Mouse (Mus musculus): ENCODE data around the gene M1ap.

The M1ap gene

GRCm38 (mm10) chr6:83070247-83070310 is 123.4 kb downstream of the M1ap start, which contains the start of gene Tlx2:
Gene Tlx2, minus strand, starts transcription at chr6:83070293.
- DNase-seq (ENCODE audit: low read depth, low spot score): no peak

DNA sequence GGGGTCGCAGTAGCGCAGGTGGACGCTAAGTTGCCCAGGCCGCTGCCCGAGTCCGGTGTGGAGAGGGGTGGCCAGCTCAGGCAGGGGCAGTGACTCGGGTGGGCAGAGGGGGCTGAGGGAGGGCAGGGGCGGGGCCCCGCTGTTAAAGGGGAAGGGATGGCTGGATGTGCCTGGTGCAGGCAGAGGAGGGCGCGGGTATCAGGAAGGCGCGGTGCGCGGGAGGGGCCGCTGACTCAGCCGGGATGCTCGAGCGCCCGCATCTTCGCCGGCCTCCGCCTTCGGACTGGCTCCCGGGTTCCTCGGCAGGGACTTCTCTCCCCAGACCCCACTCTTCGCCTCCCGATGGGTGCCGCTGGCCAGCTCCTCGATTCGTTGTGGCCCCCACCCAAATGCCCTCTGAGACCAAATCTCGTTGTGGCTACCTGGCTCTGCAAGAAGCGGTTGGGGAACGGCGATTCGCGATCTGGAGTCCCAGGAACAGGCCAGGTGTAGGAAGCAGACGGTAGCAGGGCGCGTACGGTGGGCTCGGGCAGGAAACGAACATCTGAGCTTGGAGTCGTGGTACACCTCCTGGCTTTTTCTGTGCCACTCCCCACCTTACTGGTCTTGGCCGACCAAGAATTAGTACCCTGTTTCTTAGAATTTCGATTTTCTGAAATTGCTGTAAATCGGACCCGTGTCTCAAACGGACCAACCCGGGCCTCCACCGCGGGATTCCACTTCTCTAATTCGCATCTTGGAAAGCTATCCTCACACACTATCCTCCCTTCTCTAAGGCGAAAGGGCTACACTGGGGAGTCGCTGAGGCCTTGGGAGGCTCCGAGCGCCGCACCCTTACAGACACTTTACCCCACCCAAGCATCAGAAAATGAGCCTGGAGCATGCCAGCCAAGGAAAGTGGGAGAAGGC is 123.9 kb downstream of the M1ap start:
- peak; percentile 81 for DNase-seq (ENCODE audit: low read depth, low spot score)

- peak; percentile 27 for DNase-seq (ENCODE audit: low read depth, low spot score)
Observed at GRCm38 (mm10) chr6:83071220-83071619, 124.5 kb downstream of the M1ap start.

DNA sequence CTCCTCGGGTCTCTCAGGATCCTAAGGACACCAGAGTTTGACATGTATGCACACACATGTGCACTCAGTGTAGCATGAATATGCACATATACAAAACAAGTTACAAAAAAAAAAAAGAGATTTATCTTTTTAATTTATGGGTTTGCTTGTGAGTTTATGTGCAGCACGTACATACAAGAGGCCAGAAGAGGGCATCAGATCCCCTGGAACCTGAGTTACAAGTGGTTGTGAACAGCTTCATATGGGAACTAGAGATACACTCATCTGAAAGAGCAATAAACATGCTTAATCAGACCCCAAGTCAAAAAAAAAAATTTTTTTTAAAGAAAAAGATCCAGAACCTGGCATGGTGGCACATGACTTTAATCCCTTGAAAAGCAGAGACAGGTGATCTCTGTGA is 128.3 kb downstream of the M1ap start:
- no peak for DNase-seq (ENCODE audit: low read depth, low spot score)

DNA sequence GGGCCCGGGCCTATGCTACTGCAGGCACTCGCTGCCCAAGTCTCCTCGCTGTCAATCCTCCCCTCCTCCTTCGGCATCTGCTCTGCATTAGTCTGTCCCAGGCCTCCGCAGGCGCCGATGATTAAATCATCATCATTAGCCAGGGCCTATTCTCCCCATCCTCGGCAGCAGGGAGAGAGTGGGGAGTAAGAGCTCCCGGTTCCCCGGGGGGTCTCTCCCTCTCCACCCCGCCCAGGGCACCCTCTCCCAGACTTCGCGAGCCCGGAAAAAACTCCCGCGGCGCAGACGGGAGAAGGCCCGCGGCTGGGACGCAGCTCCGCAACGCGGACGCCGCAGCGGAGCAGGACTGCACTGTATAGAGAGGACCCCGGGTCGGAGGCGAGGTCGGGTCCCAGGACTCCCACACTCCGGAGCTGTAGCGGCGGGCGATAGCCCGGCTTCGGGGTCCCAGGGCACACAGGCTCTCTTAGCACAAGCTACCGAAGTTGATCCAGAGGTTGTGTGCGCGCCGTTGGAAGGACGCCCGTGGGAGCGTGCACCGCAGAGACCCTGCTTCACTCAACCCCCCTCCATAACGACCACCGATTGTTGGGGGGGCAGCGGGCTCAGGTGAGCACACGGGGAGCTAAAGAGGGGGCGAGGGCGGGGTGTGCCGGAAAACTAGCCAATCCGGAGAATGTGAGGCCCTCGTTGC is 131.1 kb downstream of the M1ap start, which contains the start of gene Pcgf1:
Gene Pcgf1, plus strand, starts transcription at position 240 of the 694 bp plus-strand sequence.
- no peak for DNase-seq (ENCODE audit: low read depth, low spot score)

DNA sequence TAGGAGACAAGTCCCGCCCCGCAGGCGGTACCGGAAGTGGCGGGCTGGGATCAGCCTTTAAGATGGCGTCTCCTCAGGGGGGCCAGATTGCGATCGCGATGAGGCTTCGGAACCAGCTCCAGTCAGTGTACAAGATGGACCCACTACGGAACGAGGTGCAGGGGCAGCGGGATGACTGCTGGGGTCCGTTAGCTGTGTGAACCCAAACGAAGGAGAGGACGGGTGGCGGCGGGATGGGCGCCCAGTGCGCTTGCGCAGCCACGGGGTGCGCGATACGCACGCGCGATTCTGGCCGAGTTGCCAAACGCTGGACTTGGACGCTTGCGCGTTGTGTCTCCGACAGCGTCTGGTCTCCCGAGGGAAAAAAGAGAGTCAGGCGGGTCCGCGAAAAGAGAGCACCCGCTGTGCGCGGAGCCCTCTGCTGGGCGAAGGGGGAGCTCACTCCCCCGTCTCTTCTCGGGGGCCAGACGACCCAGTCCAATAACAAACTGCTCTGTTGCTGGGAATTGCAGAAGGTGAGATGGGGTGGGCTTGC is 131.7 kb downstream of the M1ap start:
- peak; percentile 98 for DNase-seq (ENCODE audit: low read depth, low spot score)

All from ZHBTc4 (cell line).